Mouse (Mus musculus) brain, embryonic 14.5 days (tissue): ENCODE results near the gene Sqstm1. TPM values are rescaled to one million over a fixed set of nuclear protein-coding genes. Genes with fewer than 3 reads are reported as not detected.

Source experiments
- DNase-seq: peaks from one replicate; pipeline ENCODE4 v3.0.0-alpha.2; 2011; ENCODE audit warnings: low read depth
- CTCF ChIP-seq: fragments of 200-500 bp; IDR thresholded peaks from 2 replicates; pipeline ENCODE4 v1.5.1; 2012; ENCODE audit warnings: inconsistent platforms, mild to moderate bottlenecking, moderate library complexity, borderline replicate concordance; ENCODE audit not compliant: insufficient read depth, insufficient read length; ENCODE audit errors: extremely low read depth
- POLR2A ChIP-seq: fragments of 200-500 bp; IDR thresholded peaks from 2 replicates; pipeline ENCODE4 v1.6.1; 2012; ENCODE audit warnings: mild to moderate bottlenecking, inconsistent platforms, borderline replicate concordance; ENCODE audit not compliant: poor library complexity, insufficient read depth, insufficient read length, severe bottlenecking; ENCODE audit errors: extremely low read depth
- polyA plus RNA-seq: library from polyadenylated mRNA; depleted of rRNA; stranded (reverse); fragments of >200 nt; gene quantifications from 2 replicates; pipeline ENCODE4 v1.2.3, GENCODE M21; 2012; rRNA removed

The Sqstm1 gene
- polyA plus RNA-seq, 1 experiment, result 203 TPM

GRCm38 (mm10) chr11:50156725-50157258 lies 53.8 kb downstream of the Sqstm1 start:
- DNase-seq, result no peak
- TF ChIP-seq POLR2A, result no peak
- no peak for TF ChIP-seq CTCF

GRCm38 (mm10) chr11:50155785-50156184 lies 54.8 kb downstream of the Sqstm1 start:
- no peak for DNase-seq
- TF ChIP-seq CTCF, result no peak
- no peak for TF ChIP-seq POLR2A

- TF ChIP-seq POLR2A (no peak), CTCF (no peak)
- no peak for DNase-seq
These were observed 55.7 kb downstream of the Sqstm1 start for GRCm38 (mm10) chr11:50154777-50155520.

GRCm38 (mm10) chr11:50154166-50154565 lies 56.5 kb downstream of the Sqstm1 start:
- no peak for DNase-seq

GRCm38 (mm10) chr11:50151374-50151773 lies 59.3 kb downstream of the Sqstm1 start:
- DNase-seq, result no peak
- TF ChIP-seq POLR2A, result no peak
- TF ChIP-seq CTCF, result no peak

More at GRCm38 (mm10) chr11:50154166-50154565, 56.5 kb downstream of the Sqstm1 start:
- TF ChIP-seq CTCF (no peak), POLR2A (no peak)

GRCm38 (mm10) chr11:50149603-50150150 lies 61.0 kb downstream of the Sqstm1 start:
- TF ChIP-seq CTCF, result no peak
- TF ChIP-seq POLR2A, result no peak
- no peak for DNase-seq

Other genes with a start within 250 kb of the Sqstm1 start
- gene Rnf130, start 185.5 kb downstream of the Sqstm1 start, polyA plus RNA-seq, result 45.4 and 47.7 TPM in 2 replicates
- 37.4 and 52.9 TPM in 2 replicates for gene Tbc1d9b, start 79.4 kb downstream of the Sqstm1 start, polyA plus RNA-seq
- gene Mrnip, start 36.4 kb downstream of the Sqstm1 start, polyA plus RNA-seq, result 33.1 and 35.9 TPM in 2 replicates
- gene Mgat4b, start 63 bp upstream of the Sqstm1 start, polyA plus RNA-seq, result 78.9 and 97.1 TPM in 2 replicates
- 3.5 and 4.5 TPM in 2 replicates for gene Ltc4s, start 27.8 kb upstream of the Sqstm1 start, polyA plus RNA-seq
- 13.7 and 16.4 TPM in 2 replicates for gene Maml1, start 81.5 kb upstream of the Sqstm1 start, polyA plus RNA-seq
- gene Canx, start 114.8 kb upstream of the Sqstm1 start, polyA plus RNA-seq, result 111 and 173 TPM in 2 replicates
- gene Cby3, start 143.6 kb upstream of the Sqstm1 start, polyA plus RNA-seq, result 0.52 and 0.62 TPM in 2 replicates
- gene Hnrnph1, start 166.2 kb upstream of the Sqstm1 start, polyA plus RNA-seq, result 694 and 702 TPM in 2 replicates
- 20.8 and 23.0 TPM in 2 replicates for gene Rufy1, start 220.3 kb upstream of the Sqstm1 start, polyA plus RNA-seq